19 mouse cellular contexts compared by ENCODE assay signal in genomic region chr14:55757566-55757965, GRCm38 (mm10). TPM values are rescaled to one million over a fixed set of nuclear protein-coding genes. Genes with fewer than 3 reads are reported as not detected.
DNase-seq lines count a peak whose midpoint lies in the region; ATAC-seq and TF ChIP-seq lines count a peak whose summit lies in the region.
"Had no signal": no experiment of that assay in that cellular context is flagged by ENCODE, and none has a peak within 500 bp of the region (broad histone marks: within the 10 kb centered on the region; RNA-seq: fewer than 3 reads in every experiment).

No protein-coding gene starts in this region.

- peak overlapping the region; percentile 34 for H3K9ac ChIP-seq in kidney, embryonic 16.5 days (replicated peaks; ENCODE audit: low read length)
- H3K9ac ChIP-seq in liver, embryonic 12.5 days, result no peak overlapping the region; the same call in 1 of the 2 replicates
- H3K9ac ChIP-seq in stomach, postnatal 0 days (ENCODE audit: low read length), result no peak overlapping the region
- H3K9ac ChIP-seq: lung, embryonic 14.5 days; midbrain, embryonic 15.5 days had no signal

- no peak for ATAC-seq in kidney, embryonic 16.5 days (ENCODE audit: low FRiP score, low TSS enrichment)
- ATAC-seq in liver, embryonic 12.5 days, result peak; percentile 18; the same call in 1 of the 2 replicates
- peak; percentile 36 for ATAC-seq in stomach, postnatal 0 days (ENCODE audit: low FRiP score, low TSS enrichment)
- ATAC-seq: midbrain, embryonic 15.5 days; Patski had no signal

- H3K4me1 ChIP-seq in heart, embryonic 10.5 days, result peaks cover 34% of the 10 kb centered on the region
- H3K4me1 ChIP-seq in kidney, embryonic 16.5 days (ENCODE audit: insufficient read depth, low read length), result peaks cover 17% of the 10 kb centered on the region
- H3K4me1 ChIP-seq in liver, embryonic 12.5 days, result peaks cover 37% of the 10 kb centered on the region
- H3K4me1 ChIP-seq in stomach, postnatal 0 days (replicated peaks; ENCODE audit: control insufficient read depth, insufficient read depth), result no peaks in the 10 kb centered on the region; the same call in 1 of the 2 replicates
- H3K4me1 ChIP-seq in forebrain, embryonic 10.5 days, result peaks cover 26% of the 10 kb centered on the region

- intact Hi-C loops in heart, postnatal 25 days (cut with DNase I), result loop anchor here (5.0 to 10.0 kb wide), 2 partner anchors 130 to 263 kb away; partner anchors contain the start of gene Carmil3

- TF ChIP-seq CTCF in stomach, postnatal 0 days (IDR thresholded peaks at IDR 0.05; ENCODE audit: low read depth), result no peak

- H3K27ac ChIP-seq in heart, embryonic 10.5 days, result no peak overlapping the region
- H3K27ac ChIP-seq in kidney, embryonic 16.5 days (ENCODE audit: low read length), result peak overlapping the region; percentile 36; the same call in 1 of the 2 replicates
- peak overlapping the region; percentile 66; the same call in 1 of the 2 replicates for H3K27ac ChIP-seq in liver, embryonic 12.5 days
- peak overlapping the region; percentile 63 for H3K27ac ChIP-seq in stomach, postnatal 0 days (replicated peaks)
- no peak overlapping the region for H3K27ac ChIP-seq in forebrain, embryonic 10.5 days
- H3K27ac ChIP-seq: macrophage; midbrain, embryonic 15.5 days had no signal

- peak overlapping the region; percentile 30 for H3K4me3 ChIP-seq in heart, embryonic 10.5 days
- peak overlapping the region; percentile 9; the same call in 1 of the 2 replicates for H3K4me3 ChIP-seq in kidney, embryonic 16.5 days (ENCODE audit: low read length)
- peak overlapping the region; percentile 29 for H3K4me3 ChIP-seq in liver, embryonic 12.5 days
- H3K4me3 ChIP-seq in stomach, postnatal 0 days (ENCODE audit: low read depth, low read length), result no peak overlapping the region; the same call in 1 of the 2 replicates
- H3K4me3 ChIP-seq in forebrain, embryonic 10.5 days, result no peak overlapping the region
- H3K4me3 ChIP-seq: midbrain, embryonic 15.5 days had no signal

- no peak for DNase-seq in heart, embryonic 10.5 days (ENCODE audit: low spot score)
- DNase-seq in heart, postnatal 25 days (ENCODE audit: low spot score), result no peak
- DNase-seq in kidney, postnatal 36 days, result no peak
- peak; percentile 43 for DNase-seq in stomach, postnatal 0 days (ENCODE audit: low spot score)
- DNase-seq in layer of hippocampus, adult 9-10 months (ENCODE audit: low spot score), result no peak
- DNase-seq in forebrain, embryonic 10.5 days (ENCODE audit: extremely low spot score, low spot score), result no peak
- DNase-seq: cerebellum, postnatal 10 days; heart, postnatal 4 days; layer of hippocampus, postnatal 36 days; left cerebral cortex, postnatal 4 days; lung, embryonic 14.5 days; right cerebral cortex, postnatal 25 days; thymus, adult 2 months had no signal

- 34% methylated on average over 6 of the region's 6 CpGs for WGBS in heart, embryonic 10.5 days
- WGBS in kidney, embryonic 16.5 days, result 86% methylated on average over 6 of the region's 6 CpGs
- 21% methylated on average over 6 of the region's 6 CpGs for WGBS in liver, embryonic 12.5 days (ENCODE audit: insufficient replicate concordance)
- WGBS in stomach, postnatal 0 days, result 68% methylated on average over 6 of the region's 6 CpGs
- WGBS in forebrain, embryonic 10.5 days, result 88% methylated on average over 6 of the region's 6 CpGs

- peak overlapping the region; percentile 27 for H3K4me2 ChIP-seq in kidney, embryonic 16.5 days (replicated peaks; ENCODE audit: low read depth, low read length)
- H3K4me2 ChIP-seq in liver, embryonic 12.5 days, result peak overlapping the region; percentile 50
- H3K4me2 ChIP-seq in stomach, postnatal 0 days (replicated peaks; ENCODE audit: low read depth), result peak overlapping the region; percentile 29; the same call in 1 of the 2 replicates

- H3K27me3 ChIP-seq in heart, embryonic 10.5 days (ENCODE audit: insufficient read depth, poor library complexity, severe bottlenecking), result peaks cover 24% of the 10 kb centered on the region
- H3K27me3 ChIP-seq in kidney, embryonic 16.5 days (ENCODE audit: insufficient read depth, low read length), result peaks cover 9% of the 10 kb centered on the region
- H3K27me3 ChIP-seq in liver, embryonic 12.5 days (replicated peaks), result peaks cover 19% of the 10 kb centered on the region
- H3K27me3 ChIP-seq in stomach, postnatal 0 days (ENCODE audit: control insufficient read depth, insufficient read depth, low read length), result no peaks in the 10 kb centered on the region
- H3K27me3 ChIP-seq in forebrain, embryonic 10.5 days (ENCODE audit: poor library complexity, severe bottlenecking), result peaks cover 24% of the 10 kb centered on the region
- H3K27me3 ChIP-seq: Patski had no signal

- no peaks in the 10 kb centered on the region for H3K9me3 ChIP-seq in heart, embryonic 10.5 days
- H3K9me3 ChIP-seq in kidney, embryonic 16.5 days (ENCODE audit: low read length), result no peaks in the 10 kb centered on the region
- no peaks in the 10 kb centered on the region for H3K9me3 ChIP-seq in liver, embryonic 12.5 days (replicated peaks)
- H3K9me3 ChIP-seq in stomach, postnatal 0 days (ENCODE audit: control insufficient read depth, low read length), result no peaks in the 10 kb centered on the region
- H3K9me3 ChIP-seq in forebrain, embryonic 10.5 days, result no peaks in the 10 kb centered on the region
- H3K9me3 ChIP-seq: midbrain, embryonic 15.5 days had no signal

- TF ChIP-seq EP300 in stomach, postnatal 0 days (optimal IDR thresholded peaks at IDR 0.05), result no peak

- peaks cover 43% of the 10 kb centered on the region for H3K36me3 ChIP-seq in heart, embryonic 10.5 days
- H3K36me3 ChIP-seq in kidney, embryonic 16.5 days (ENCODE audit: insufficient read depth, low read length), result peaks cover 37% of the 10 kb centered on the region
- peaks cover 43% of the 10 kb centered on the region for H3K36me3 ChIP-seq in liver, embryonic 12.5 days
- peaks cover 21% of the 10 kb centered on the region; the same call in 1 of the 2 replicates for H3K36me3 ChIP-seq in stomach, postnatal 0 days (ENCODE audit: control insufficient read depth, insufficient read depth, low read length)
- H3K36me3 ChIP-seq in forebrain, embryonic 10.5 days (replicated peaks), result peaks cover 43% of the 10 kb centered on the region

RNA-seq across cellular contexts. Expression of gene Cideb, which starts 0.7 kb away (rescaled TPM):
- polyA plus RNA-seq in heart, embryonic 10.5 days (2016; fragmentation: Nextera tagmentation; extraction: Ambion mirVana), result 1.4 and 2.0 TPM in 2 replicates
- under 1 TPM; 0.56 to 0.83 TPM for total RNA-seq in heart, postnatal 25 days (2021)
- 21.1 and 21.3 TPM in 2 replicates for polyA plus RNA-seq in kidney, embryonic 16.5 days (2015; fragmentation: Nextera tagmentation; extraction: Ambion mirVana)
- 10.7 and 11.2 TPM in 2 replicates for polyA plus RNA-seq in liver, embryonic 12.5 days (2016; fragmentation: Nextera tagmentation; extraction: Ambion mirVana)
- 12.3 and 13.6 TPM in 2 replicates for polyA plus RNA-seq in stomach, postnatal 0 days (2015; fragmentation: Nextera tagmentation; extraction: Ambion mirVana)
- polyA plus RNA-seq in forebrain, embryonic 10.5 days (2016; fragmentation: Nextera tagmentation; extraction: Ambion mirVana), result 0.33 TPM in 1 of 2 replicates, not detected in the other
- total RNA-seq: gastrocnemius, adult 8-10 months had no signal

RNA-seq across cellular contexts. Expression of gene Ltb4r2, which starts 3.7 kb away (rescaled TPM):
- polyA plus RNA-seq in heart, embryonic 10.5 days (2016; fragmentation: Nextera tagmentation; extraction: Ambion mirVana), result 0.44 and 1.1 TPM in 2 replicates
- total RNA-seq in heart, postnatal 25 days (2021), result under 1 TPM; 0.06 to 0.13 TPM
- polyA plus RNA-seq in kidney, embryonic 16.5 days (2015; fragmentation: Nextera tagmentation; extraction: Ambion mirVana), result 0.41 and 0.45 TPM in 2 replicates
- polyA plus RNA-seq in liver, embryonic 12.5 days (2016; fragmentation: Nextera tagmentation; extraction: Ambion mirVana), result 1.3 and 1.8 TPM in 2 replicates
- 3.2 and 3.8 TPM in 2 replicates for polyA plus RNA-seq in stomach, postnatal 0 days (2015; fragmentation: Nextera tagmentation; extraction: Ambion mirVana)
- polyA plus RNA-seq in forebrain, embryonic 10.5 days (2016; fragmentation: Nextera tagmentation; extraction: Ambion mirVana), result 0.19 and 0.28 TPM in 2 replicates
- total RNA-seq: gastrocnemius, adult 8-10 months had no signal
- polyA plus RNA-seq: macrophage, Patski had no signal

RNA-seq across cellular contexts. Expression of gene Ltb4r1, which starts 8.2 kb away (rescaled TPM):
- 0.53 and 0.79 TPM in 2 replicates for polyA plus RNA-seq in heart, embryonic 10.5 days (2016; fragmentation: Nextera tagmentation; extraction: Ambion mirVana)
- total RNA-seq in heart, postnatal 25 days (2021), result under 1 TPM in 1 of 2 experiments, not detected in 1; 0.18 TPM
- polyA plus RNA-seq in kidney, embryonic 16.5 days (2015; fragmentation: Nextera tagmentation; extraction: Ambion mirVana), result 0.54 and 0.92 TPM in 2 replicates
- 3.1 and 3.6 TPM in 2 replicates for polyA plus RNA-seq in liver, embryonic 12.5 days (2016; fragmentation: Nextera tagmentation; extraction: Ambion mirVana)
- 1.8 TPM in 2 replicates for polyA plus RNA-seq in stomach, postnatal 0 days (2015; fragmentation: Nextera tagmentation; extraction: Ambion mirVana)
- 0.26 TPM in 2 replicates for polyA plus RNA-seq in forebrain, embryonic 10.5 days (2016; fragmentation: Nextera tagmentation; extraction: Ambion mirVana)
- total RNA-seq: layer of hippocampus, postnatal 36 days had no signal
- polyA plus RNA-seq: Patski had no signal

RNA-seq across cellular contexts. Expression of gene Nop9, which starts 12.1 kb away (rescaled TPM):
- polyA plus RNA-seq in heart, embryonic 10.5 days (2016; fragmentation: Nextera tagmentation; extraction: Ambion mirVana), result 33.2 and 49.1 TPM in 2 replicates
- 10 to 100 TPM in 1 of 2 experiments, 1 to 10 TPM in 1; 7.8 to 11.1 TPM for total RNA-seq in heart, postnatal 25 days (2021)
- 40.6 and 41.9 TPM in 2 replicates for polyA plus RNA-seq in kidney, embryonic 16.5 days (2015; fragmentation: Nextera tagmentation; extraction: Ambion mirVana)
- 56.0 and 59.4 TPM in 2 replicates for polyA plus RNA-seq in liver, embryonic 12.5 days (2016; fragmentation: Nextera tagmentation; extraction: Ambion mirVana)
- 16.8 and 19.8 TPM in 2 replicates for polyA plus RNA-seq in stomach, postnatal 0 days (2015; fragmentation: Nextera tagmentation; extraction: Ambion mirVana)
- polyA plus RNA-seq in forebrain, embryonic 10.5 days (2016; fragmentation: Nextera tagmentation; extraction: Ambion mirVana), result 63.0 and 68.4 TPM in 2 replicates

RNA-seq across cellular contexts. Expression of gene Dhrs1, which starts 12.1 kb away (rescaled TPM):
- 59.7 and 60.5 TPM in 2 replicates for polyA plus RNA-seq in heart, embryonic 10.5 days (2016; fragmentation: Nextera tagmentation; extraction: Ambion mirVana)
- total RNA-seq in heart, postnatal 25 days (2021), result 10 to 100 TPM; 43.7 to 47.0 TPM
- polyA plus RNA-seq in kidney, embryonic 16.5 days (2015; fragmentation: Nextera tagmentation; extraction: Ambion mirVana), result 112 and 119 TPM in 2 replicates
- polyA plus RNA-seq in liver, embryonic 12.5 days (2016; fragmentation: Nextera tagmentation; extraction: Ambion mirVana), result 34.3 and 35.2 TPM in 2 replicates
- polyA plus RNA-seq in stomach, postnatal 0 days (2015; fragmentation: Nextera tagmentation; extraction: Ambion mirVana), result 92.3 and 99.5 TPM in 2 replicates
- 59.1 and 62.5 TPM in 2 replicates for polyA plus RNA-seq in forebrain, embryonic 10.5 days (2016; fragmentation: Nextera tagmentation; extraction: Ambion mirVana)

Comparison
In these comparisons a context has a peak if more than half of its experiments do, and no peak if none do; other contexts are left out.
1. H3K27ac ChIP-seq: peak in kidney, embryonic 16.5 days (single experiment), liver, embryonic 12.5 days (single experiment) and stomach, postnatal 0 days (single experiment); none in heart, embryonic 10.5 days (single experiment) and forebrain, embryonic 10.5 days (single experiment).
2. H3K4me3 ChIP-seq: peak in heart, embryonic 10.5 days (single experiment), kidney, embryonic 16.5 days (single experiment) and liver, embryonic 12.5 days (single experiment); none in stomach, postnatal 0 days (single experiment) and forebrain, embryonic 10.5 days (single experiment).
3. Peak in every context shown above with its lines, with median percentiles within 50 percentile points of each other: H3K4me2 ChIP-seq.